Mouse (Mus musculus) hindlimb bud, embryonic 11.5 days (tissue): ENCODE data around the gene Gfod2.

Experiments used
- DNase-seq: peaks from one replicate; pipeline ENCODE4 v3.0.0-alpha.2; 2012; ENCODE audit warnings: low read depth, low spot score; ENCODE audit errors: extremely low spot score

Gene Gfod2

GRCm38 (mm10) chr8:105704146-105704812 lies 54.2 kb downstream of the Gfod2 start:
- DNase-seq, result no peak

DNA sequence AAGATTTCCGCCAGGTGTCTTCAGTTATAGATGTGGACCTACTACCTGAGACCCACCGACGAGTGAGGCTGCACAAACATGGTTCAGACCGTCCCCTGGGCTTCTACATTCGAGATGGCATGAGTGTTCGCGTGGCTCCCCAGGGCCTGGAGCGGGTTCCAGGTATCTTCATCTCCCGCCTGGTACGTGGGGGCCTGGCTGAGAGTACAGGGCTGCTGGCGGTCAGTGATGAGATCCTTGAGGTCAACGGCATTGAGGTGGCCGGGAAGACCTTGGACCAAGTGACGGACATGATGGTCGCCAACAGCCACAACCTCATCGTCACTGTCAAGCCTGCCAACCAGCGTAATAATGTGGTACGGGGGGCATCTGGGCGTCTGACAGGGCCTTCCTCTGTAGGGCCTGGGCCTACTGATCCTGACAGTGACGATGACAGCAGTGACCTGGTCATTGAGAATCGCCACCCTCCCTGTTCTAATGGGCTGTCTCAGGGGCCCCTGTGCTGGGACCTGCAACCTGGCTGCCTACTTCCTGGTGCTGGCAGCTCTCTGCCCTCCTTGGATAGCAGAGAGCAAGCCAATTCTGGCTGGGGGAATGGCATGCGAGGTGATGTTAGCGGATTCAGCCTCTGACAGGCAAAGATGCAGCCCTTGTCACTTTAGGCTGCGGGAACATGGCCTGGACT lies 55.6 kb downstream of the Gfod2 start:
- DNase-seq, result no peak

GRCm38 (mm10) chr8:105702001-105702401 lies 56.5 kb downstream of the Gfod2 start:
- no peak for DNase-seq

- DNase-seq, result peak; percentile 90
These were observed 57.3 kb downstream of the Gfod2 start, which contains the start of the genes Acd and Pard6a for GRCm38 (mm10) chr8:105700966-105701824. TSS of gene Acd (minus strand) at chr8:105701102. TSS of gene Pard6a (plus strand) at chr8:105701148.

- no peak for DNase-seq
These were observed 57.9 kb downstream of the Gfod2 start for GRCm38 (mm10) chr8:105700566-105700965.

DNA sequence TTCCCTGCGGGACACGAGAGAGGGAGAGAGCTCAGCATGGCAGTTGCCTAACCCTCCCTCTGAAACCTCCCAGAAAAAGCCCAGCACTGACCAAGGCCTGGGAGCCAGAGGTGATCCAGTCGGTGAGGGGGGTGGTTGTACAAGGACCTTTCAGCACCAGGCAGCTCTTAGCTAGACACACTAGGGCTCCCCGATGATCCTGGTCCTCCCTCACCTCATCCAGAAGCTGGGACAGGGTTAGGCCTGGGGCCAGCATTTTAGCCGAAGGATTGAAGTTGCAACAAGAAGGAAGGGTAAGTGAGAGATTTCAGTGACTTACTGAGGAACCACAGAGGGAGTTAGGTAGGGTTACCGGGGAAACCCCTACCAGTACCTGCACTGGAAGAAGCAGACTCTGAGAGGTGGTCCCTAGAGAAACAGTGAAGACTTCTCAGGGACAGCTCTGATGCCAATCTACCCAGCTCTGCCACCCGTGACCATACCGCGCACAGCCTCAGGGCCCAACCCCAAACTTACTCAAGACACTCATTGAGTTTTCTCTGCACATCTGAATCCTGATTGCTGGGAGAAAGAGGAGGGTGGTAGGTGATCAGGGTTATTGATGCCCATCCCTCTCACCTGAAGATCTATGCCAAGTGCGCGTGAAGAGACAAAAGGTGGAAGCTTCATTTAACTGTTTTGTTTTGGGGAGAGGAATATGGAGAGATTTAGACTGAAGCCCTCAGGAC lies 58.8 kb downstream of the Gfod2 start:
- DNase-seq, result no peak

DNA sequence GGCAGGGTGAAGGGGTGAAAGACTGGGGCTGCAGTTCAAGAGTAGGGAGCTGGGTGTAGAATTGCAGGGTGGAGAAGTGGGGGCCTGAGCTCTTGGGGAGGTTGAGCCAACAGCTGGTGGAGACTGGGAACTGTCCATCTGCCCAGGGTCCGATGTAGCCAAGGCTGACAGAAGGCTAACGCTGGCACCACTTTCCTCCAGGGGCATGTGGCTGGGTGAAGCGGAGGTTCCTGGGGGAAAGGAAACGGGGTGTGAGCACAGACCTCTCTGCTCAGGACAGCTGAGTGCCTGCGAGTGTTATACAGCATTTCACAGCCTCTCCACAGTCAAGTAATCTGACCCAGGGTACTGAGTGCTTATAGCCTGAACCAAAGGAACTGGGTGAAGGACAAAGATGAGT lies 59.7 kb downstream of the Gfod2 start:
- no peak for DNase-seq

DNA sequence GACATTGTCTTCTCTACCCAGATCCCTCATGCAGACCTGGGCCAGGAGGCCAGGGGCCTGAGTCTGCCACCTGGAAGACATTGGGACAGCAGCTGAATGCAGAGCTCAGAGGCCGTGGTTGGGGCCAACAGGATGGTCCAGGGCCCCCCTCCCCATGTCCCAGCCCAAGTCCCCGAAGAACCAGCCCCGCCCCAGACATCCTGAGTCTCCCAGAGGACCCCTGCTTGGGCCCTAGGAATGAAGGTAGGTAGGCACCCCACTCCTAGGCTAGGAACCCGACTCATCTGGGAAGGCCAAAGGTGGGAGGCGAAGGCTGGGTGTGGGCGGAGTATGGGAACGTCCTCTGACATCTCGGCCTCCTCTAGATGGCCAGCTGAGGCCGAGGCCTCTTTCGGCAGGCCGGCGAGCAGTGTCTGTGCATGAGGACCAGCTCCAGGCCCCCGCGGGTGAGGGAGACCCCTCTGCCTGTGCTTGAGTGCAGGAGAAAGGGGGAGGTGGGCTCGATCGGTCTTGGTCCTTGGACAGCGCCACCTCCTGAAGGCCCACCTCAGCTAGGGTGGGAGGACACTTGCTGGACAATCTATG lies 61.2 kb downstream of the Gfod2 start:
- no peak for DNase-seq

DNA sequence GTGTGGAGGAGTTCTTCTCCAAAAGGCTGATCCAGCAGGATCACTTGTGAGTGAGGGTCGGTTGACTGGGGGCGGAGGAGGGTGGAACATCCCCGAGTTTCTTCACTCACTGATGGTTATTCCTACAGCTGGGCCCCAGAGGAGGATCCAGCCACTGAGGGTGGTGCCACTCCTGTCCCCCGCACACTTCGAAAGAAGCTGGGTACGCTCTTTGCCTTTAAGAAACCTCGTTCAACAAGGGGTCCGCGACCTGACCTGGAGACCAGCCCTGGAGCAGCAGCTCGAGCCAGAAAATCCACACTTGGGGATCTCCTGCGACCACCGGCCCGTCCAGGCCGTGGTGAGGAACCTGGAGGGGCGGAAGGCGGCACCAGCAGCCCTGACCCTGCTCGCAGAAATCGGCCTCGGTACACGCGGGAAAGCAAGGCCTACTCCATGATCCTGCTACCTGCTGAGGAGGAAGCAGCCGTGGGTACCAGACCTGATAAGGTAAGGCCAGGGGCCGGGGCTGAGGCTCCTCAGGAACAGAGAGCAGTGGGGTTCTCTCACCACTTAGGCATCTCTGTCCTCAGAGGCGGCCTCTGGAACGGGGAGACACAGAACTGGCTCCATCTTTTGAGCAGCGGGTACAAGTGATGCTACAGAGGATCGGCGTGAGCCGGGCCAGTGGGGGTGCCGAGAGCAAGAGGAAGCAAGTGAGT lies 63.2 kb downstream of the Gfod2 start:
- DNase-seq, result no peak

GRCm38 (mm10) chr8:105694051-105694799 lies 64.2 kb downstream of the Gfod2 start:
- DNase-seq, result no peak

DNA sequence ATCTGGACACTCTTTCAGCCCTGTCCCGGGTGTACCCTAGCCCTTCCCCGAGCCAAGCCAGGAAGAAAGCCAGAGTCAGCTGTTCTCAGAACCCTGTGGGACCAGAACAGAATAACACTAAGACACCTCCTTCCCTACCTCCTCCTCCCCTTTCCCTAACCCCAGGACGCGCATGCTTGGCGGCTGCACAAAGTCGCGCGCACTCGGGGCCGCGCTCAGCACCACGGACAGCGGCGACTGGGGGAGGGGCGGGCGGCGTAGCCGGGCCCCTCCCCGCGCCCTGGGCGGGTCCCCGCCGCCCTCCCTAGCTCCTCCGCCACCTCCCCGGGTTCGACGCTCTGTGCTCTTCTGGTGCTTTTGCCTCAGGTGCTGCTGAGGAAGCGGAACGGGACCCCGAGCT lies 64.8 kb downstream of the Gfod2 start:
- no peak for DNase-seq

- DNase-seq, result no peak
These were observed 65.8 kb downstream of the Gfod2 start for GRCm38 (mm10) chr8:105692449-105693182.

GRCm38 (mm10) chr8:105690978-105691377 lies 67.5 kb downstream of the Gfod2 start:
- DNase-seq, result no peak

- DNase-seq, result no peak
These were observed 68.5 kb downstream of the Gfod2 start for GRCm38 (mm10) chr8:105689983-105690360.

- DNase-seq, result no peak
These were observed 69.0 kb downstream of the Gfod2 start for GRCm38 (mm10) chr8:105689256-105689982.

DNA sequence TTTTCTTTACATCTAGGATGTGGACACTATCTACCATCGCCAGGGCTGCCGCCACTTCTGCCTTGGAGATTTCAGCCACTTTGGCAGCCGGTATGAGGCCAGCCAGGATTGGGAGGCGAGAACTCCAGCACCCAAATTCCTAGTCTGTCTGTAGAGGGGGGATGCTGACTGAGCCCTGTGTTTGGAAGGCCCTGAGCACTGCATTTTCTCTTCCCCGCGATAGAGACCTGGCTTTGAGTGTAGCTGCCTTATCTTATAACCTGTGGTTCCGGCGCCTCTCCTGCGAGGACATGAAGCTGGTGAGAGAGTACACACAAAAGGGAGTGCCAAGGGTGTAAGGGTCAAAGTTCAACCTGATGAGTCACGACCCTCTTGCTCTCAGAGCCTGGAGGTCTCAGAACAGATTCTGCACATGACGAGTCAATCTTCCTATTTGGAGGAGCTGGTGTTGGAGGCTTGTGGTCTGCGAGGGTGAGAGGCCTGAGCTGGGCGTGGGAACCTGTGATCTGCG lies 70.2 kb downstream of the Gfod2 start:
- DNase-seq, result no peak

DNA sequence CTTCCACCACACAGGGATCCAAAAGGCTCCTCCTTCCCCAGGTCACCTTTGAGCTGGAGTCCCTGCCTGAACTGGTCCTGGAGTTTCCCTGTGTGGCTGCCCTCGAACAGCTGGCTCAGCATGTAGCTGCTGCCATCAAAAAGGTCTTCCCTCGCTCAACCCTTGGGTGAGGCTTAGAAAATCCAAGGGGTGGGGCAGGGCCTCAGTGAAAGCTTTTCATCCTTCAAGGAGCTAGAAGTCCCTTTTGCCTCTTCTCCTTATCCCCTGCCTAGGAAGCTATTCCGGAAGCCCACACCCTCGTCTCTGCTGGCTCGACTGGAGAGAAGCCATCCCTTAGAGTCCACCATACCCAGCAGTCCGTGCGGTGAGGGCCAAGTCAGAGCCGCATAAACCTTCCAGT lies 71.0 kb downstream of the Gfod2 start:
- no peak for DNase-seq

DNA sequence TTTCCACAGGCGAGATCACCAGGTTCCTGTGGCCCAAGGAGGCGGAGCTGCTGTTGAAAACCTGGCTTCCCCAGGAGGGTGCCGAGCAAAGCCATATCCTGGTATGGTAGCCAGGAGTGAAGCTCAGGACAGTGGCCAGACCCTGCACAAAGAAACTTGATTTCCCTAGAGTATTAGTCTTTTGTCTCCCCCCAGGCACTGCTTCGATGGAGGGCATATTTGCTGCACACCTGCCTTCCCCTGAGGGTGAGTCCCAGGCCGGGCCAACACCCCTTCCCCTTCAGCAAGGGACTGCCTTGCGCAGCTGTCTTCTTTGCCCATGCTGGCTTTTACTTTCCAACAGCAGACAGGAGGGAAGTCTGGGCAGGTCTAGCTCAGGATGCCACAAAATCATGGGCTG lies 71.9 kb downstream of the Gfod2 start:
- DNase-seq, result no peak
